Mouse (Mus musculus) brain, embryonic 14.5 days (tissue): ENCODE data around the gene Ell2.

ENCODE experiments used
- CTCF ChIP-seq: fragments of 200-500 bp; IDR thresholded peaks from 2 replicates; pipeline ENCODE4 v1.5.1; 2012; ENCODE audit warnings: inconsistent platforms, mild to moderate bottlenecking, moderate library complexity, borderline replicate concordance; ENCODE audit not compliant: insufficient read depth, insufficient read length; ENCODE audit errors: extremely low read depth
- POLR2A ChIP-seq: fragments of 200-500 bp; IDR thresholded peaks from 2 replicates; pipeline ENCODE4 v1.6.1; 2012; ENCODE audit warnings: mild to moderate bottlenecking, inconsistent platforms, borderline replicate concordance; ENCODE audit not compliant: poor library complexity, insufficient read depth, insufficient read length, severe bottlenecking; ENCODE audit errors: extremely low read depth

DNA sequence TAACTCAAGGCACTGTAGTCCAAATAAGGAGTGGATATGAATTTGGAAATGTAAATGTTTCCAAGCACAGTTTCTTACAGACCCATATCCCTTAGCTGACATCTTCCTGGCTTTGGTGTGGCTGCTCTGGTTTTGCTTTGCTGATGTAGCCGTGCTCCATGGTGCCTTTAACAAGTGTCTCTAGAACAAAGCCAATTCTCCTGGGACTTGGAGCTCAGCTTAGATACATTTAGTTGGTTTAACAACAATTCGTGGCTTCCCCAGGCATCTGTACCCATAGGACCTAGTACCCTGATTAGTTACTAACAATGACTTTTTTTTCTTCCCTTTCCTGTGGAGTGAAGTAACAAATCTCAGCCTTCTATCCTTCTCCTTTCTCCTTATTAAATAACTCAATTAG is 44.2 kb downstream of the Ell2 start:
- TF ChIP-seq CTCF: no peak
- TF ChIP-seq POLR2A: no peak
